Mouse (Mus musculus) adrenal gland, postnatal 10 days (tissue): ENCODE measurements around the gene Msh5. TPM values are rescaled to one million over a fixed set of nuclear protein-coding genes. Genes with fewer than 3 reads are reported as not detected.
"Not testable (repeated sequence)": the region's sequence is repeated elsewhere in the genome, so short reads cannot be mapped to it uniquely, and the experiment has no call there.

ENCODE experiments used
- DNase-seq: peaks from one replicate; pipeline ENCODE4 v3.0.0; 2021; ENCODE audit warnings: mixed read lengths
- total RNA-seq, 2 experiments: library from RNA; stranded (reverse); gene quantifications; 2 replicates each; pipeline ENCODE4 v1.2.3; 2021

Msh5 gene
- total RNA-seq, 2 experiments from 2014 or later = 2.3 to 5.0 TPM

GRCm38 (mm10) chr17:35048932-35049440, 2.4 kb upstream of the Msh5 start:
- DNase-seq = no peak

DNA sequence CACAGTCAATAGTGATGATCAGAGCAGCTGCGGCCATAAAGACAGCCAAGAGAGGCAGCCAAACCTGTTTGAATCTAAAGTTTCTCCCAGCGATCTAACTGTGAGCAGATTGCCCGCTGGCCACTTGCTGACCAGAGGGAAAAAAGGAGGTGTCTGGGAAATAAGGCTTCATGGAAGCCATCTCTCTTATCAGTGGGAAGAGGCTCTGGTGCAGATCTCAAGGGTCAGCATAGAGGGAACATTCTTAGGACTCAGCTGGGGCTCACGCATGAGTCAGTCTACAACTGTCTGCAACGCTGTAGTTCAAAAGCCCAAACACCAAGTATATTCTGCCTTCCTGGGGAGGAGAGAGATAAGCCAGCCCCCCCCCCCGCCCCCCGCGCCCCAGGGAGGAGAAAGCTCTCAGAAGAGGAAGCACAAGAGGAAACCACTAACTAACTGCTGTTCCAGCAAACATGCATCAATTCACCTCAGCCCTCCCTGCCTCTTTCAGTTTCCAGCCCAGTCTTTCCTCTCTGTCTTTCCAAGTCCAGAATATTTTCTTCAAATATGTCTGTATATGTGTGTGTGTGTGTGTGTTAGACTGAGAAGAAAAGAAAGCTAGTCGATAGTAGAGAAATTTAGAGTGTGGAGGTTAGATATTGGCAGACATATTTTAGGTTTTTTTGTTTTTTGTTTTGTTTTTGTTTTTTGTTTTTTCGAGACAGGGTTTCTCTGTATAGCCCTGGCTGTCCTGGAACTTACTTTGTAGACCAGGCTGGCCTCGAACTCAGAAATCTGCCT, 1.8 kb upstream of the Msh5 start:
- no peak for DNase-seq

GRCm38 (mm10) chr17:35047688-35048087, 1.1 kb upstream of the Msh5 start:
- DNase-seq = no peak

- DNase-seq = no peak
Observed at GRCm38 (mm10) chr17:35045807-35046680, 501 bp downstream of the Msh5 start.

DNA sequence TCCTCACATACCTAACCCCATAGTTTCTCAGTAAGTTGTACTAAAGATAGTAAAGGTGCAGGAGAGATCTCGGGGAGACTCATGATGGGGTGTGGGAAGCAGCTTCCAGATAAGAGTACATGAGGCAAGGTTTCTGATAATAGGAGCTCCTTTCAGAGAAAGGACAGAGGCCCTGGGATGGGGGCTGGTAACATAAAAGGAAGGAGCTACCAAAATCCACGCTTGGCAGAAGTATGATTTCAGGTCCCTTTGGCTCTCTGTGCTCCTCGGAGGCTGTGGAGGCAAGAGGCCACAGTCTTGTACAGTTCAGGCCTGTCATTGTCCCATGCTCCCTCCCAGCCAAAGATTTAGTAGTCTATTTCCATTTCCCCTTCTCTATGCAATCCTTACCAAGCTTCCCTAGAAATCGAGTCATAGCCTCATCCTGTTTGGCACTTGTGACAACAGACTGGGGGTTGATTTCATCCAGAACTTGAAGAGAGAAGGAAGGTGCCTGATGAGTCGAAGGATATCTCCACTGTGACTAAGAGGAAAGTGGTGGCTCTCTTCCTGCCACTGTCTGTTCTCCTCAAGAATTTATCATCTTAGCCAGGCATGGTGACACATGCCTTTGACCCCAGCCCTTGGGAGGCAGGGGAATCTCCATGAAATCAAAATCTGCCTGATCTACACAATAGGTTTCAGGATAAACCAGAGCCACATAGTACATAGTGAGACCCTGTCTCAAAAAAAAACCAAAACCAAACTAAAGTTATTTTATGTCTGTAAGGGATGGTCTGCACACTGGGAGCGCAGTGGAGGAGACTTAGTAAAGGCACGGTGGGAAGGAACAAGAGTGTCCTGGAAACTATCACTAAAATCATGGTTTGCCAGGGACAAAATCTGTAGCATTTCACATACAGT, 1.4 kb downstream of the Msh5 start:
- DNase-seq = no peak

- no peak for DNase-seq
Observed at GRCm38 (mm10) chr17:35043794-35044193, 2.8 kb downstream of the Msh5 start.

DNA sequence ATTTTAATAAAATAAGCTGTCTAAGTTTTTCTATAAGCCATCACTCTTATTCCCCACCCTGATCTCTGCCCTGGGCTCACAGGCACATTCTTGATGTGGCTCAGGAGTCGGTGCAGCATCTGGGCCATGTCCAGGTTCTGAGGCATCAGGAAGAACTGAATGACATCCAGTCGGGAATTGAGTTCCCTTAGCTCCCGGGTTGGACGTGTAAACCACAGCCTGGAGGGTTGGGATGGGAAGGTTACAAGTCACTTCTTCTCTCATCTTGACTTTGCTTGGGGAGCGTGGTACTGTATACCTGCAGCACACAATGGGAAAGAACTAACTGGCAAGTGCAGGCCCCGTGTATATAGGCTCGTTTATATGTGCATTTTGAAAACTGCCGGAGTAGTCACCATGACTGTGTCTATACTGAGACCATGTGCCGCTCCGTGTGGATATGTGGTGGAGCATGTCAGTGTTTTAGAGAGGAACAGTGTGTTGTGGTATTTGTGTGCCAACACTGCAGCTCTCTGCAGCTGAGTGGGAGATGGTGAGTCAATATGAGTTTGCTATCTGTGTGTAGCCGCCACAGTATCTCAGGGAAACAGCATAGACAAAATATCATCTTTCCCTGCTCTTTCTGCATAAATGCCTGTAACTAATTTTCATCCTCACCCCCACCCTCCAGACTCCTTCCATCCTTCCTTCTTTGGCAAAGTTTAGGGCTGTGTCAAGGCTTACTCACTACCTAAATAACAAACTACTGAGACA, 7.2 kb downstream of the Msh5 start:
- no peak for DNase-seq

DNA sequence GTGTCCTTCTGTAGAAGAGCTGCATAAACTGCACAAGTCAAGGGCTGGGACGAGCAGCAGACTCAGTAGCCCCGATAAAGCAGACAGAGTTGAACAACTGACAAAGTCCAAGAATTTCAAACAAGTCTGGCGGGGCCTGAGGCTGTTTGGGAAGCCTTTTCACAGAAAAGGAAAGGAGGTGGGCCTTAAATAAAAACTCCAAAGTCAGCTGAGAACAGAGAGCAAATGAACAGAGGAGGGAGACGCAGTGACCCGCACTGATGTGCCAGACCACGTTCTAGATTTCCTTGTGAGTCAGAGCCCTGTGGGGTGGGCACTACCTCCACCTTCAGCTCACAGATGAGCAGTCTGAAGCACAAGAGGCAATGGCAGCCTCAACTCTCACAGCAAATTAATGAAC, 11.6 kb downstream of the Msh5 start:
- DNase-seq = no peak

DNA sequence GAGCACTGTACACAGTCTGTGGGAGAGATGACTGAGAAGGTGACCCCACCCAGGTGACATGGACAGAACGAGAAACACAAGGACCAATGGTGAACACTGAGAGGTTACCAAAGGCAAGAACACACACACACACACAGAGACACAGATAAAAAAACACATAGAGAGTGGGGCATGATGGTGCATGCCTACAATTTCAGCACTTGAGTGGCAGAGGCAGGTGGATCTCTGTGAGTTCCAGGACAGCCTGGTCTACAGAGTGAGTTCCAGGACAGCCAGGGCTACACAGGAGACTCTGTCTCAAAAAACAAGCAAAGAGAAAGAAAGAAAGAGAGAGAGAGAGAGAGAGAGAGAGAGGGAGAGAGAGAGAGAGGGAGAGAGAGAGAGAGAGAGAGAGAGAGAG, 12.8 kb downstream of the Msh5 start:
- DNase-seq = not testable (repeated sequence)

GRCm38 (mm10) chr17:35032323-35032870, 14.1 kb downstream of the Msh5 start:
- DNase-seq = no peak

DNA sequence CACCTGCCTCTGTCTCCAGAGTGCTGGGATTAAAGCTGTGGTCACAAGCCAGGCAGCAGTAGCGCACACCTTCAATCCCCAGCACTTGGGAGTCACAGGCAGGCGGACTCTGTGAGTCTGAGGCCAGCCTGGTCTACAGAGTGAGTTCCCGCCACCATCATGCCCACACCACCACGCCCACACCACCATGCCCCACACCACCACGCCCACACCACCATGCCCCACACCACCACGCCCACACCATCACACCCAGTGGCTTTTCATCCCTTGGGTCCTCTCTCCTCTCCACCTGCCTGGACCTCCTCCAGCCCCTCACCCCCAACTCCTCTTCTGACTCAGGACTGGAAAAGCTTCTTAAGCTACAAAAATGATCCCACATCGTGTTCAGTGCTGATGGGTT, 14.7 kb downstream of the Msh5 start:
- no peak for DNase-seq

- DNase-seq = no peak
Observed at GRCm38 (mm10) chr17:35031272-35031671, 15.3 kb downstream of the Msh5 start.

DNA sequence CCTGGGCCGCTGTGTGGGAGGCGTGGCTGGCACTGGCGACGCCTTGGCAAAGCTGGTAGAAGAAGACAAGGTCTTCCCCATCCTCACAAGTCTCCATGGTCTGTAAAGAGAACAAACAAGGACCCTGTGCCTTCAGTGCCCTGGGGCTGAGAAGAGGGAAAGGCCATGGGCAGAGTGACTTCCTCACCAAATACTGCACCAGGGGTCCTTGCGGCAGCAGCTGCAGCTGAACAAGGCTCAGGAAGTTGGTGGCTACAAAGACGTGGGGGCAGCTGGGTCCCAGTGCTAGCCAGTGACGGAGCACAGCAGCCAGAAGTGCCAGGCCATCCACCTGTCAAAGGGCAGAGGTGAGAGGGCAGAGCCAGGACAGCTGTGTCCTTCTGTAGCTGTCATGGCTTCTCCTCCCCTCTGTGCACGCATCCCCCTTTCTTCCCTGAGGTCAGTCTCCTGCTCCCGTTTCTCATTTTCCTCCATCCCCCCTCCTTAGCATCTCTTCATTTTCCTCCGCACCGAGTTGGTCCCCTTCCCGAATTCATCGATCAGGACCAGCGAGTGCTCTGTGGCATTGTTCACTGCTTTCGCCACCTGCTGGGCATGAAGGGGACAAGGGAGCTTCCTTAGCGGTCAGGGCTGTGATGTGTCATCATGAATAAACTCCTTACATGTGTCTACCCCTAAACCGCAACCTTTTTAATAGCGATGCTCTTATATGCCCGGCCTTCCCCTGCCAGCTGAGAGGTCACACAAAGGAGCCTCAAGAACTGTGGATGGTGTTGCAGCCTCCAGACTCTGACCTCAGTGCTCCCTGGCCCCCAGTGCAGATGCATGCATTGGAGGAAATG, 16.6 kb downstream of the Msh5 start:
- DNase-seq = no peak

DNA sequence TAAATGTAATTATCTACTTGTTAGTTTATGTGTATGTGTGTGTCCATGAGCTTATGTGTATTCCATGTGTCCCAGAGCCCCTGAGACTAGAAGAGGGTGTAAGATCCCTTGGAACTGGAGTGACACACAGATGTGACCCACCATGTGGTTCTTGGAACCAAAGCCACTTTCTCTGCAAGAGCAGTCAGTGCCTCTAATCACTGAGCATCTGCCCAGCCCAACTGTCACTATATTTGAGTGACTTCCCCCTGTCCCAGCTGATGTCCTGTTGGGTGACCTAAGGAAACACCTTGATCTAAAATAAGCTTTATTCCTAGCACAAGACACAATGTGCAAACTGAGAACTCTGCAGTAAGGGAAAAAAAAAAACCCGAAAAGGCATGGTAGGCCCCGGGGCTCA, 18.2 kb downstream of the Msh5 start:
- no peak for DNase-seq

DNA sequence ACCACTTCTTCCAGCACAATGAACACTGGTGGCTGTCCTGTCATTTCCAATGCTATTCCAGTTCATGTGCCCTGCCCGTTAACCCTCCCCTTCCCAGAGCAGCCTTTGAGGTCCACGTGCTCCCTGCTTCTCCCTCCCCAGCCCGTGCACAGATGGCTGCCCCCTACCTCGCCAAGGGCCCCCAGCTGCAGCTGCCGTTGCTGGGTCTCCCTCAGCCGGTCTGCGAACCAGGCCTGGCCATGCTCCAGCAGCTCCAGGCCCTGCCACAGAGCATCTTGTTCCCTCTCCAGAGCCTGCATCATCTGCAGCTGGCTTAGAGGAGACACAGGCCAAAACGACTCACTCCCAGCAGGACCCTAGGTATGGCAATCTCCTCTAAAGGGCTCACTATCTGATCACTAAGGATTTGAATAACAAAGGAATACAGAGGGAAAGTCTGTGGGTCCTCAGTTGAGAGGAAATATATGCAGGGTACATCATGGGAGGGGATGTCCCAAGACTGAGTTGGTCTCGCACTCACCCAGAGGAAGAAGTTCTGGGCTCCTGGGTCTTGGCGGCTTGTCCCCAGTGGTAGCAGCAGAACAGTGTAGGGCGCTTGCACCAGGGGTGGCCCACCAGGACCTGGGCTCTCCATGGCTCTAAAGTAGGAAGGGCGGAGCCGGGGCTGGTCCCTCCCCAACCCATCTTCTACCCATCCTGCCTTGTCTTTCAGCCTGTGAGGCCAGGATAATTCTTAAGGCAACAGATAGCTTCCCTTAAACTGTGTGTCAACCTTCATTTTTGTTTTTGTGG, 19.1 kb downstream of the Msh5 start, which contains the start of gene Sapcd1:
Sapcd1 (minus strand) TSS at position 740 of the 792 bp plus-strand sequence.
- DNase-seq = no peak

DNA sequence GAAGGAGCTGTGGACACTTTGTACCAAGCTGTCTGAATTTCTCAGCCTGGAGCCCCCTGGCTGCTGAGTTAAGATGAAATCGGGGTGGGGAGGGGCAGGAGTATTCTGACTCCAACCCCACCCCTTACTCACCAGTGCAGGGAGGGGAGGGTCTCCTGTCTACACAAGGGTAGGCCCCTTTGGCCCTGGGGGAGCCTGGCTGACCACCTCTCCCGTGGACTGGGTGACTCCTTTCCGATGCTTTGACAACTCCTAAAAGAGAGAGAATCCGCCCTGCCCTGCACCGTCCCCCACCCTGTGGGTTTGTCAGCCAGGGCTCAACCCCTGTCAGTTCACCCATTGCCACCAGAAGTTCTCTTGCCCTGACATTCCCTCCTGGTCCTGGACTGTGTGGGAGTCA, 20.3 kb downstream of the Msh5 start:
- DNase-seq = no peak

- no peak for DNase-seq
Observed at GRCm38 (mm10) chr17:35024691-35025488, 21.7 kb downstream of the Msh5 start.

DNA sequence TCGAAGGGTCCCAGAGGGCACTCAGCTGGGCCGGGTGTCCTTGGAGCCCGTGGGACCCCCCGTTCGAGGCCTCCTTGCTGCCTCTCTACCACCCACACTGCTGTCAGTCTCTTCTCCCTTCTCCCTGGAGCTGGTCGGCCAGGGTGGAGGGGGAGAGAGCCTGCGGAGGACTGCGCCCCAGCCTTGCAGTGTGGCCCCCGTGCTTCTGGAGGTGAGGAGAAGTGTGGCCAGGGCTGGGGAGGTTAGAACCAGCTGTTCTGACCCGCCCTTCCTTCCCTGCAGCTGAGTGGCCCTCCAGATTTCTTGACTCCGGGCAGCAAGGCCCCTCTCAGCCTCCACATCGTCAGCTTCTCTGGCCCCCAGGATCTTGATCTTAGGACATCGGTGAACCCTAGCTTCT, 22.3 kb downstream of the Msh5 start:
- no peak for DNase-seq
